21 mouse cellular contexts compared by ENCODE assay signal in the genomic region with DNA sequence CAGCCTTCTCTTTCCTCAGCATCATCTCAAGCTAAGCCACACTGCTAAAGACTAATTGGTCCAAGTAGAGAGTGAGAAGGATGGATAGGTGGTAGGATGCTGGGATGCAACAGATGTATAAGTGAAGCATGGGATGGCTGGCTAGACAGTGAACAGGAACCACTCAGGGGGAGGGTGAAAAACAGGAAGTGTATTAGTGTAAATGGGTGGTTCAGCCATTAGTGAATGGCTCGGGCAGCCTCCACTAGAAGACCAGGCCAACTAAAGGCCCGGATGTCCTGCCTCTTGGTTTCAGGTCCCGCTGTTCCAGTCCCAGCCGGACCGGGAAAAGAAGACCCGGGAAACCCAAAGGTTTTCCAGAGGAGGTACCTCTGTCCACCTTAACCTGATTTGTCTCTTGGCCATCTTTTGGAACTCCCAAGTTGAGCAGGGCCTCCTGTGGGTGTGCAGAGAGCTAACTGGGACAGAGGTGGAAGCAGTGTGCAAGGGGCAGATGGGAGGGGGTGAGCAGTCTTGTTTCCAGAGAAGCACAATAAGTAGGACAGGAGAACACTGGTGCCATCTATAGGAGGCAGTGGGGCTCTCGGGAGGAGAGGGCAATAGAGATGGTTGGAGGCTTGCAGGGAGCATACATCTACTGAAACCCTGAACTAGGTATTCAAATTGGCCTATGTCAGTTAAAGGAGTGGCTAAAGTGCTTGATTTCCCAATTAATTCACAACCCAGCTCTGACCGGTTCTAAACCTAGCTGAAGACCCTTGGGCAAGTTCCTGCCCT. TPM values are rescaled to one million over a fixed set of nuclear protein-coding genes. Genes with fewer than 3 reads are reported as not detected.
DNase-seq lines count a peak whose midpoint lies in the region; ATAC-seq and TF ChIP-seq lines count a peak whose summit lies in the region.
"Had no signal": no experiment of that assay in that cellular context is flagged by ENCODE, and none has a peak within 500 bp of the region (broad histone marks: within the 10 kb centered on the region; RNA-seq: fewer than 3 reads in every experiment).

No protein-coding gene starts in this region.

- no peak for ATAC-seq in midbrain, embryonic 11.5 days (ENCODE audit: low FRiP score)
- no peak for ATAC-seq in midbrain, postnatal 0 days (ENCODE audit: low FRiP score)
- ATAC-seq in monocyte, adult 5-6 weeks (replicated peaks; ENCODE audit: insufficient number of reproducible peaks, low FRiP score, low TSS enrichment, poor library complexity, severe bottlenecking): peak; percentile 51
- no peak for ATAC-seq in forebrain, embryonic 11.5 days (replicated peaks; ENCODE audit: low FRiP score)
- ATAC-seq: forebrain, embryonic 15.5 days had no signal

- 0 out of 2 replicates have a peak, but pooled peaks cover under 1% of the 10 kb centered on the region for H3K27me3 ChIP-seq in midbrain, embryonic 11.5 days (ENCODE audit: control insufficient read depth, insufficient read depth, low read length)
- peaks cover under 1% of the 10 kb centered on the region; the same call in 1 of the 2 replicates for H3K27me3 ChIP-seq in midbrain, postnatal 0 days (ENCODE audit: insufficient read depth, low read length)
- H3K27me3 ChIP-seq in forebrain, embryonic 11.5 days (ENCODE audit: control insufficient read depth, insufficient read depth, low read length): no peaks in the 10 kb centered on the region
- H3K27me3 ChIP-seq: forebrain, embryonic 15.5 days had no signal

- H3K9me3 ChIP-seq in midbrain, embryonic 11.5 days (ENCODE audit: control insufficient read depth, low read length): no peaks in the 10 kb centered on the region
- H3K9me3 ChIP-seq in midbrain, postnatal 0 days (ENCODE audit: low read length): no peaks in the 10 kb centered on the region
- no peaks in the 10 kb centered on the region for H3K9me3 ChIP-seq in forebrain, embryonic 11.5 days (ENCODE audit: control insufficient read depth, low read length)
- H3K9me3 ChIP-seq: embryonic facial prominence, embryonic 15.5 days; forebrain, embryonic 10.5 days; forebrain, embryonic 15.5 days; G1E; heart, embryonic 15.5 days had no signal

- H3K4me1 ChIP-seq in midbrain, embryonic 11.5 days (ENCODE audit: control insufficient read depth, insufficient read depth, low read length): no peaks in the 10 kb centered on the region
- no peaks in the 10 kb centered on the region for H3K4me1 ChIP-seq in midbrain, postnatal 0 days (ENCODE audit: insufficient read depth, low read length)
- H3K4me1 ChIP-seq in forebrain, embryonic 11.5 days (replicated peaks; ENCODE audit: control insufficient read depth, insufficient read depth, low read length): no peaks in the 10 kb centered on the region
- H3K4me1 ChIP-seq: embryonic facial prominence, embryonic 15.5 days; forebrain, embryonic 15.5 days; heart, embryonic 15.5 days had no signal

- no peak overlapping the region for H3K4me2 ChIP-seq in midbrain, embryonic 11.5 days
- no peak overlapping the region for H3K4me2 ChIP-seq in midbrain, postnatal 0 days (ENCODE audit: low read depth, low read length, poor library complexity, severe bottlenecking)
- no peak overlapping the region for H3K4me2 ChIP-seq in forebrain, embryonic 11.5 days (ENCODE audit: low read depth, low read length, severe bottlenecking)
- H3K4me2 ChIP-seq: embryonic facial prominence, embryonic 15.5 days; forebrain, embryonic 15.5 days; heart, embryonic 11.5 days; heart, embryonic 15.5 days; hindbrain, embryonic 14.5 days had no signal

- no peak overlapping the region for H3K9ac ChIP-seq in midbrain, embryonic 11.5 days (ENCODE audit: low read length)
- H3K9ac ChIP-seq in midbrain, postnatal 0 days (replicated peaks; ENCODE audit: low read length, poor library complexity, severe bottlenecking): no peak overlapping the region
- no peak overlapping the region for H3K9ac ChIP-seq in forebrain, embryonic 11.5 days (ENCODE audit: low read length)
- H3K9ac ChIP-seq: embryonic facial prominence, embryonic 15.5 days; forebrain, embryonic 15.5 days; heart, embryonic 15.5 days; hindbrain, embryonic 14.5 days had no signal

- H3K27ac ChIP-seq in midbrain, embryonic 11.5 days (ENCODE audit: low read depth, low read length): no peak overlapping the region
- no peak overlapping the region for H3K27ac ChIP-seq in midbrain, postnatal 0 days (ENCODE audit: low read depth, low read length)
- no peak overlapping the region for H3K27ac ChIP-seq in forebrain, embryonic 11.5 days (ENCODE audit: low read depth, low read length)
- H3K27ac ChIP-seq: embryonic facial prominence, embryonic 15.5 days; forebrain, embryonic 10.5 days; forebrain, embryonic 15.5 days; heart, adult 2 months; heart, embryonic 15.5 days; hindbrain, embryonic 14.5 days had no signal

- DNase-seq in midbrain, embryonic 11.5 days (ENCODE audit: low spot score, missing footprints): peak; percentile 54
- no peak for DNase-seq in midbrain, postnatal 0 days (ENCODE audit: low spot score)
- peak; percentile 59 for DNase-seq in adipocyte (ENCODE audit: low spot score)
- DNase-seq in forebrain, embryonic 11.5 days (ENCODE audit: low spot score): no peak
- no peak for DNase-seq in adrenal gland, adult 18-20 months (ENCODE audit: low spot score in 2 of 2)
- DNase-seq: adrenal gland, postnatal 14 days; cerebellum, adult 2 months; cerebellum, postnatal 10 days; heart, adult 2 months; heart, postnatal 14 days had no signal

- no peak overlapping the region for H3K4me3 ChIP-seq in midbrain, embryonic 11.5 days (ENCODE audit: low read depth, low read length)
- no peak overlapping the region for H3K4me3 ChIP-seq in midbrain, postnatal 0 days (ENCODE audit: low read depth, low read length)
- H3K4me3 ChIP-seq in forebrain, embryonic 11.5 days (ENCODE audit: low read depth, low read length): no peak overlapping the region
- H3K4me3 ChIP-seq: embryonic facial prominence, embryonic 15.5 days; erythroblast, embryonic 14.5 days; forebrain, embryonic 10.5 days; forebrain, embryonic 15.5 days; heart, adult 2 months; heart, embryonic 15.5 days had no signal

- WGBS in midbrain, embryonic 11.5 days: 87% methylated on average over 8 of the region's 8 CpGs
- WGBS in midbrain, postnatal 0 days: 81% methylated on average over 8 of the region's 8 CpGs
- 86% methylated on average over 8 of the region's 8 CpGs for WGBS in forebrain, embryonic 11.5 days

- no peaks in the 10 kb centered on the region for H3K36me3 ChIP-seq in midbrain, embryonic 11.5 days (ENCODE audit: control insufficient read depth, insufficient read depth, low read length)
- no peaks in the 10 kb centered on the region for H3K36me3 ChIP-seq in midbrain, postnatal 0 days (ENCODE audit: insufficient read depth, low read length)
- no peaks in the 10 kb centered on the region for H3K36me3 ChIP-seq in forebrain, embryonic 11.5 days (ENCODE audit: control insufficient read depth, insufficient read depth, low read length)
- H3K36me3 ChIP-seq: embryonic facial prominence, embryonic 15.5 days; forebrain, embryonic 10.5 days; forebrain, embryonic 15.5 days; G1E; heart, embryonic 15.5 days had no signal

- no peak for TF ChIP-seq CTCF in midbrain, postnatal 0 days (IDR thresholded peaks at IDR 0.05)

RNA-seq across cellular contexts. Expression of a gene that starts 5.7 kb away (rescaled TPM):
- polyA plus RNA-seq in midbrain, embryonic 11.5 days (2014; fragmentation: Nextera tagmentation; extraction: Ambion mirVana): 0.22 and 0.25 TPM in 2 replicates
- 0.33 TPM in 1 of 2 replicates, not detected in the other for total RNA-seq in midbrain, postnatal 0 days (2014; rRNA removed)
- polyA plus RNA-seq in midbrain, postnatal 0 days (2015; fragmentation: Nextera tagmentation; extraction: Ambion mirVana): 0.09 and 0.11 TPM in 2 replicates
- total RNA-seq in monocyte, adult 5-6 weeks (2017): 2.6 TPM in 1 of 3 replicates, not detected in the others
- polyA plus RNA-seq in forebrain, embryonic 11.5 days (2014; fragmentation: Nextera tagmentation; extraction: Ambion mirVana): 0.24 and 0.27 TPM in 2 replicates
- total RNA-seq in adrenal gland, adult 18-20 months (2021): 1 to 10 TPM; 1.3 to 2.0 TPM
- total RNA-seq: CH12.LX; gastrocnemius, adult 8-10 months had no signal
- polyA plus RNA-seq: erythroblast, embryonic 14.5 days; G1E had no signal

RNA-seq across cellular contexts. Expression of a gene that starts 6.8 kb away (rescaled TPM):
- polyA plus RNA-seq in midbrain, embryonic 11.5 days (2014; fragmentation: Nextera tagmentation; extraction: Ambion mirVana): 6.9 and 9.3 TPM in 2 replicates
- total RNA-seq in midbrain, postnatal 0 days (2014; rRNA removed): 22.5 and 31.5 TPM in 2 replicates
- polyA plus RNA-seq in midbrain, postnatal 0 days (2015; fragmentation: Nextera tagmentation; extraction: Ambion mirVana): 9.8 and 10.2 TPM in 2 replicates
- 1.9 to 2.9 TPM (median 2.0 TPM) in 3 replicates for total RNA-seq in monocyte, adult 5-6 weeks (2017)
- 15.6 and 17.1 TPM in 2 replicates for polyA plus RNA-seq in forebrain, embryonic 11.5 days (2014; fragmentation: Nextera tagmentation; extraction: Ambion mirVana)
- 100 to 1,000 TPM; 389 to 450 TPM for total RNA-seq in adrenal gland, adult 18-20 months (2021)

RNA-seq across cellular contexts. Expression of a gene that starts 22.7 kb away (rescaled TPM):
- polyA plus RNA-seq in midbrain, embryonic 11.5 days (2014; fragmentation: Nextera tagmentation; extraction: Ambion mirVana): 0.07 and 0.15 TPM in 2 replicates
- total RNA-seq in midbrain, postnatal 0 days (2014; rRNA removed): 0.38 TPM in 1 of 2 replicates, not detected in the other
- polyA plus RNA-seq in midbrain, postnatal 0 days (2015; fragmentation: Nextera tagmentation; extraction: Ambion mirVana): 0.05 and 0.16 TPM in 2 replicates
- total RNA-seq in monocyte, adult 5-6 weeks (2017): 3.5 to 10.4 TPM (median 7.4 TPM) in 3 replicates
- polyA plus RNA-seq in forebrain, embryonic 11.5 days (2014; fragmentation: Nextera tagmentation; extraction: Ambion mirVana): 0.12 and 0.17 TPM in 2 replicates
- under 1 TPM in 1 of 2 experiments, not detected in 1; 0.13 TPM for total RNA-seq in adrenal gland, adult 18-20 months (2021)
- total RNA-seq: gastrocnemius, adult 8-10 months had no signal
- polyA plus RNA-seq: G1E had no signal

Comparison
In these comparisons a context has a peak if more than half of its experiments do, and no peak if none do; other contexts are left out.
1. DNase-seq: peak in midbrain, embryonic 11.5 days (single experiment) and adipocyte (single experiment); none in midbrain, postnatal 0 days (single experiment), forebrain, embryonic 11.5 days (single experiment) and adrenal gland, adult 18-20 months (0 of 2).
2. RNA of a gene that starts 6.8 kb away (total RNA-seq): 389 to 450 TPM in adrenal gland, adult 18-20 months; 22.5 to 31.5 TPM in midbrain, postnatal 0 days and 1.9 to 2.9 TPM in monocyte, adult 5-6 weeks; every median in the first group is over 10 times any median in the second.